ENCODE assay signal across 28 mouse cellular contexts in the genomic region with DNA sequence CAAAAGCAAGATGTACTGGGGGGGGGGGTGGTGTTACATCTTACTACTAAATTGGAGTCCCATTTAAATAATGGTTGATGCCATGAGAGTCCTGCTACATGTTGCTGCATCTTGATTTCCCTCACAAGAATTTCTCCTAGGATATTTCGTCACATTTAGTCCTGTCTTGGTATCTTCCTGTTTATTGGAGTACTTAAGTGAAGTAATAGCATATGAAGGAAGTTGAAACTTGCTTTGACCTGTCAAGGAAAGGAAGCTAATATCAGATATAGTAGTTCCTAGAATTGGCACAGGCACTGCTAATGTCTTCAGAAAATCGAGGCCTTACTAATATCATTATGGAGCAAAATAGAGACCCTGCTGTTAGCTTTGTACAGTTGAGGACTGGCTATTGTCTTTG.
"Had no signal": no experiment of that assay in that cellular context is flagged by ENCODE, and none has a peak within 500 bp of the region (broad histone marks: within the 10 kb centered on the region; RNA-seq: fewer than 3 reads in every experiment).

No protein-coding gene starts in this region.

- ATAC-seq: forebrain, embryonic 13.5 days; forebrain, embryonic 14.5 days; forebrain, embryonic 15.5 days; forebrain, embryonic 16.5 days; forebrain, postnatal 0 days had no signal

- H3K9ac ChIP-seq: embryonic facial prominence, embryonic 12.5 days; embryonic facial prominence, embryonic 13.5 days; embryonic facial prominence, embryonic 15.5 days; forebrain, embryonic 12.5 days; forebrain, embryonic 13.5 days; forebrain, embryonic 15.5 days; forebrain, postnatal 0 days had no signal

- H3K9me3 ChIP-seq: embryonic facial prominence, embryonic 10.5 days; embryonic facial prominence, embryonic 12.5 days; embryonic facial prominence, embryonic 13.5 days; embryonic facial prominence, embryonic 15.5 days; forebrain, embryonic 10.5 days; forebrain, embryonic 13.5 days; forebrain, embryonic 15.5 days had no signal

- DNase-seq: cerebellum, adult 2 months; cerebellum, adult 8-10 months; cerebellum, adult 9-10 months; cerebellum, adult 9-11 months; cerebellum, postnatal 10 days; cerebellum, postnatal 14 days; cerebellum, postnatal 25 days; cerebellum, postnatal 36 days; embryo, embryonic 11 days; forebrain, postnatal 0 days; gastrocnemius, adult 2 months; gastrocnemius, postnatal 14 days; gastrocnemius, postnatal 25 days; gastrocnemius, postnatal 36 days; heart, adult 11 months; heart, adult 18-20 months; heart, adult 2 months had no signal

- H3K36me3 ChIP-seq: embryonic facial prominence, embryonic 10.5 days; embryonic facial prominence, embryonic 12.5 days; embryonic facial prominence, embryonic 13.5 days; embryonic facial prominence, embryonic 15.5 days; forebrain, embryonic 10.5 days; forebrain, embryonic 12.5 days; forebrain, embryonic 15.5 days had no signal

- H3K4me2 ChIP-seq: embryonic facial prominence, embryonic 12.5 days; embryonic facial prominence, embryonic 13.5 days; embryonic facial prominence, embryonic 15.5 days; forebrain, embryonic 12.5 days; forebrain, embryonic 13.5 days; forebrain, embryonic 15.5 days had no signal

- H3K4me1 ChIP-seq: embryonic facial prominence, embryonic 10.5 days; embryonic facial prominence, embryonic 12.5 days; embryonic facial prominence, embryonic 13.5 days; embryonic facial prominence, embryonic 15.5 days; forebrain, embryonic 13.5 days; forebrain, embryonic 15.5 days had no signal

- H3K27ac ChIP-seq: embryonic facial prominence, embryonic 10.5 days; embryonic facial prominence, embryonic 12.5 days; embryonic facial prominence, embryonic 13.5 days; embryonic facial prominence, embryonic 15.5 days; forebrain, embryonic 10.5 days; forebrain, embryonic 12.5 days; forebrain, embryonic 13.5 days; forebrain, embryonic 15.5 days; gastrocnemius, adult 2 months; heart, adult 2 months had no signal

- H3K27me3 ChIP-seq: embryonic facial prominence, embryonic 12.5 days; embryonic facial prominence, embryonic 13.5 days; embryonic facial prominence, embryonic 15.5 days; forebrain, embryonic 12.5 days; forebrain, embryonic 13.5 days; forebrain, embryonic 15.5 days had no signal

- H3K4me3 ChIP-seq: embryonic facial prominence, embryonic 10.5 days; embryonic facial prominence, embryonic 12.5 days; embryonic facial prominence, embryonic 13.5 days; embryonic facial prominence, embryonic 15.5 days; erythroblast, embryonic 14.5 days; forebrain, embryonic 10.5 days; forebrain, embryonic 12.5 days; forebrain, embryonic 13.5 days; forebrain, embryonic 15.5 days; gastrocnemius, adult 2 months; heart, adult 2 months had no signal
